Mouse (Mus musculus): ENCODE results near the gene Ints7.

Gene Ints7

GRCm38 (mm10) chr1:191585704-191586103 lies 10.3 kb downstream of the Ints7 start:
- DNase-seq: peak; percentile 17

GRCm38 (mm10) chr1:191587062-191587461 lies 11.6 kb downstream of the Ints7 start:
- no peak for DNase-seq

GRCm38 (mm10) chr1:191588749-191589148 lies 13.3 kb downstream of the Ints7 start:
- DNase-seq: no peak

DNA sequence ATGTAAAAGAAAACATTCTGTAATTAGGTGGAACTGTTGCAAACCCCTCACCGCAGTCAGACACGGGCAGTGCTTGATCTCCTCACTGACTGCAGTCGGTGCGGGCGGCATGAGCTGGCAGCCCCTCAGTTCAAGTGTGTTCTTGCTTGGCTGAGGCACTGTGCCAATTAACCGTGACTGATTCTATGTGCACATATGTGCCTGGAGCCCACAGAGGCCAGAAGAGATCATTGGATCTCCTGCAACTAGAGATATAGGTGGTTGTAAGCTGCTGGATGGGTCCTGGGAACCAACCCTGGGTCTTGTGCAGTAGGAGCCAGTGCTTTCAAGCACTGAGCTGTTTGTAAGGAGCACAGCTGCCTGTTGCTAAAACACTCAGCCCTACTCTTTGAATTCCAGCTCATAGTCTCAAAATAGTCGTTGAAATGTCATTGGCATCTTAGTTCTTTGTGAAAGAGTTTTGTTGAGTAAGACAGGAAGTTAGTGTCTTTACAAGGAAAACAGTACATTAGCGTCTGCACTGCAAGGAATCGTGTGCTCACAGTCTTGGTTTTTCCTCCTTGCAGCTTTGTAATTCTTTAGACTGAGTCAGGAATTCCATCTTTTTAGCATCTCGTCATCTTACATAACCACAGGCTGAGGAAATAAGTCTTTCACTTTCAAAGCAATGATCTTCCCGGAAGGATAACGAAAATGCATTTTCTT lies 16.7 kb downstream of the Ints7 start:
- DNase-seq: peak; percentile 31

- DNase-seq: no peak
These were observed 20.6 kb downstream of the Ints7 start for GRCm38 (mm10) chr1:191596076-191596475.

- no peak for DNase-seq
These were observed 23.8 kb downstream of the Ints7 start for GRCm38 (mm10) chr1:191599210-191599609.

- DNase-seq: peak; percentile 42
These were observed 29.3 kb downstream of the Ints7 start for GRCm38 (mm10) chr1:191604690-191605089.

DNA sequence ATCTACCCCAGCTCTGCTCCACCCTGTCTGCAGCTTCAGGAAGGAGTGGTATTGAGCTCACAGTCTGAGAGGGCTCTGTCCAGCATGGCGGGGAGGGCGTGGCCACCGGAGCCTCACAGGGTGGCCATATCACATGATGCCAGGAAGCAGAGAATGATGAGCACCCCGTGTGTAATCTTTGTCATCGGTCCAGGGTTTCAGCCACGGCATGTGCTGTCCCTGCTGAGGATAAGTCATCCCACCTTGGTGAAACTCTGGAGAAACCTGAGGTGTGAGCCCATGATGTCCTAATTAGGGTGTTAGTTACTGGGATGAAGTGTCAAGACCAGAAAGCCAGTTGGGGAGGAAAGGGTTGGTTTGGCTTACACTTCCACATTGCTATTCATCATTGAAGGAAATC lies 33.6 kb downstream of the Ints7 start:
- no peak for DNase-seq

DNA sequence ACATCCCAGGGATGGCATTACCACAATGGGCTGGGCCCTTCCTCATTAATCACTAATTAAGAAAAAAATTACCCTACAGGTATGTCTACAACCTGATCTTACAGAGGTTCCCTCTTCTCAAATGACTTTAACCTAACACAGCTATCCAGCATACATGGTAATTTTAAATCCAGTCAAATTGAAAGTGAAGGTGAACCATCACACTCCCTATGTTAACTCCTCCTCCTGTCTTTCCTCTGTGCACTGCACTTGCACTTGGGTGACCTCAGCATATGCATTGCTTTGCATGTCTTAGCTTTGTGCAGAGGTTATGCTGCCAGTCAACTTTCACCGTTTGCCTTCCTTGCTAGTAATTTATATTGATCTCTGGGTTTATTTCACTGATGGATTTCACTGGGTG lies 34.1 kb downstream of the Ints7 start:
- no peak for DNase-seq

DNA sequence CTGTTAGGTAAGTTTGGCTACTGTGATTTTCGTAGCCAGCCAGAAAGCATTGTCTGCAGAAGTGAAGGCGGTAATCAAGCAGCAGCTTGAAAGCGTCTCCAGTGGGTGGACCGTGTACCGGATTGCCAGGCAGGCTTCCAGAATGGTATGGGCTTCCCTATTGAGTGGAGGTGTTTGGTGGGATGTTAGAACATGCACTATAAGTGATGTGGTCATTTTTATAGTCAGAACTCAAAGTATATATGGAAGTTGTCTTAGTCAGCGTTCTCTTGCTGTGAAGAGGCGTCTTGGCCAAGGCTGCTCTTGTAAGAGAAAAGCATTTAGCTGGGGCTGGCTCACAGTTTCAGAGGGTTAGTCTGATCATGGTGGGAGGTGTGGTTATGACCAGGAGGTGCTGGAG lies 34.9 kb downstream of the Ints7 start:
- peak; percentile 83 for DNase-seq

DNA sequence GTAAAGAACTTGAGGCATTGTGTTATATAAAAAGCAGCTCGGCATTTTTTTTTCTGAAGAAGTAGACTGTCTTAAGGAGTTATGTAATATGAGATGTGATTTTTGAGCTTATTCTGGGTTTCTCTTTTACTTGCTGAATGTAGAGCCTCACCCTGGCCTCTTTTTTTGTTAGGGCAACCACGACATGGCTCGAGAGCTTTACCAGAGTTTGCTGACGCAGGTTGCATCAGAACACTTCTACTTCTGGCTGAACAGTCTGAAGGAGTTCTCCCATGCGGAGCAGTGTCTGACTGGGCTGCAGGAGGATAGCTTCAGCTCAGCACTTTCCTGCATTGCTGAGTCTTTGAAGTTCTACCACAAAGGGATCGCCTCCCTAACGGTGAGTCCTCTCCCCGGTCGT lies 36.2 kb downstream of the Ints7 start:
- peak; percentile 57 for DNase-seq

DNA sequence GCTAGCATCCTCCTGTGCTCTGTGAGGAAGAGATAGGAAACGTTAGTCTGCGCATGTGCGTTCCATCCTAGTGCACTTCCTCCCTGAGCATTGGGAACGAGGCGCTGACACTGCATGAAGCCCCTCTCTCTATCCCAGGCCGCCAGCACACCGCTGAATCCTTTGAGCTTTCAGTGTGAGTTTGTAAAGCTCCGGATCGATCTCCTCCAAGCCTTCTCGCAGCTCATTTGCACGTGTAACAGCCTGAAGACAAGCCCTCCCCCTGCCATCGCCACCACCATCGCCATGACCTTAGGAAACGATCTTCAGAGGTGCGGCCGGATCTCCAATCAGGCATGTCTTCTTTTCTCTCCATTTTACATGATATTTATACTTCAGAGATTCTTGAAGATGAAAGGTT lies 37.4 kb downstream of the Ints7 start:
- no peak for DNase-seq

DNA sequence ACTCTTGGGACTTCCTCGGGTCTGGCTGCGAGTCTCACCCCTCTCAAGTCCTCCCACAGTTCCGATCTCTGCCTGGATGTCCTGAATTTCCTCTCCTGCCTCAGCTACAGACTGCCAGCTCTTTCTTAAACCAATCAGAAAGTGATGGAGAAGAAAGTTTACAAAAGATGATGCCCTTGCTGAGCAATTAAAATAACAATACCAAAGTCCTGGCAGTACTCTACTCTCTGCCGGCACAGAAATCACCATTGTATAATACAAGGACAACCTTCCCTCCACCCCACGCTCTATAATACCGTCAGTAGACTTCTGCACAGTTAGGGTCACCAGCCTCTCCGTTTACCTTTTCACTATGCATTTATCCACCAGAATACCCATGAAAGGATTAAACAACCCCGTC lies 40.8 kb downstream of the Ints7 start:
- DNase-seq: no peak

DNA sequence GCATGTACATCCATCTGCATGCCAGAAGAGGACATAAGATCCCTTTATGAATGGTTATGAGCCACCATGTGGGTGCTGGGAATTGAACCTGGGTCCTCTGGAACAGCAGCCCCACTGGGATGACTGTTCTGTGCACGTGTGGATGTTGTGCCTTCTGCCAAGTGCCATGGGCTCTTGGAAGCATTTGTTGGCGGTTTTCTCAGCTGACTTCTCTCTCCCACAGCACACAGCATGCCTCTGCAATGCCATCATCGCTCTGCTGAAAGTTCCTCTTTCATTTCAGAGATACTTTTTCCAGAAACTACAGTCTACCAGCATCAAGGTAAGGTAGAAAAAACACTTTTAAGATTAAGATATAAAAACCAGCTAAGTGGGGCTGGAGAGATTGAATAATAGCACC lies 42.2 kb downstream of the Ints7 start:
- no peak for DNase-seq

DNA sequence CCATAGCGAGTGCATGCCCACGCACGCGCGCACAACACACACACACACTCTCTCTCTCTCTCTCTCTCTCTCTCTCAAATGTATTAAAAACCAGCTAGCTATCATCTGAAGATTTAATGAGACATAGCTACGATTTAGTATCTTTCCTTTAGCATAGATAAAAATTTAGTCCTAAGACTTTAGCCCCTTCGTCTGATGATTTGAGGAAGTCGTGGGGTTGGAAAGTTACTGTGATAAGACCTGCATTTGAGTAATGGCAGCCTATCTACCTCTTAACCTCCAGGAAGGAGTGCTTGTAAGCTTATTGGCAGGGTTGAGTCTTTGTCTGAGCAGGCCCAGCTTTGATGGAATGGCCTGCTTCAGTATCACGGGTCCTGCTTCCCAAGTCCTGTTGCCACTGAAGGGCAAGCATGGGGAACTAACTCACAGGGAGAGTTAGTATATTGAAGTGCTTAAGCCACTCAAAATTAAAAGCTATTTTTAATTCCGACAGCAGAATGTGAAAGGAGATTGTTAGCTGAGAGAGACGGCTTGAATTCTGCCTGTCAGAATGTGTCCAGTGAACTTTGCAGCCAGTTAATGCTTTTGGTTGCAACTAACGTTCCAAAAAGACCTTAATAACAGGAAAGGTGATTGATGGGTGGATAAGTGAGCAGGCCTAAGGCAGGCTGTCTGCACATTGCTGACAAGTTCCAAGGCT lies 42.8 kb downstream of the Ints7 start:
- DNase-seq: no peak

GRCm38 (mm10) chr1:191621096-191621495 lies 45.7 kb downstream of the Ints7 start:
- DNase-seq: no peak

GRCm38 (mm10) chr1:191622801-191623200 lies 47.4 kb downstream of the Ints7 start:
- DNase-seq: peak; percentile 54

DNA sequence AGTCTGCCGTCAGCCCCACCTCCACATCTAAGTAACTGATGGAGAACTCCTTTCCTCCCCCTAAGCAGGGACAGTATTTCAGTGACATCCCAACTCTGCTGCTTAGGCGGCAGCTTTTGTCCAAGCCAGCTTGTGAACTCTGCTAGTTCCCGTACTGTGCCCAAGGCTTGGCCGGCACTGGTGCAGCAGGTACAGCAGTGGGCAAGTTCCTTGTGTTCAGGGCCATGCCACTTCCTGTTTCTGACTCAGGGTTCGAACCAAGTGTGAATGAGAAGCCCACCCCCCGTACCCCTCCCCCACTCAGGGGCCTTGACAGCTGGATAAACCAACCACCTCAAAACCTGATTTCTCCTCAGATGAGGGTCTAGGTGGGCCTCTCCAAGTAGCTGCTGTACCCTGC lies 49.1 kb downstream of the Ints7 start:
- no peak for DNase-seq

- DNase-seq: no peak
These were observed 49.6 kb downstream of the Ints7 start for GRCm38 (mm10) chr1:191625026-191625425.

- DNase-seq: no peak
These were observed 50.2 kb downstream of the Ints7 start for GRCm38 (mm10) chr1:191625620-191626019.

GRCm38 (mm10) chr1:191628457-191629169 lies 53.2 kb downstream of the Ints7 start:
- no peak for DNase-seq

DNA sequence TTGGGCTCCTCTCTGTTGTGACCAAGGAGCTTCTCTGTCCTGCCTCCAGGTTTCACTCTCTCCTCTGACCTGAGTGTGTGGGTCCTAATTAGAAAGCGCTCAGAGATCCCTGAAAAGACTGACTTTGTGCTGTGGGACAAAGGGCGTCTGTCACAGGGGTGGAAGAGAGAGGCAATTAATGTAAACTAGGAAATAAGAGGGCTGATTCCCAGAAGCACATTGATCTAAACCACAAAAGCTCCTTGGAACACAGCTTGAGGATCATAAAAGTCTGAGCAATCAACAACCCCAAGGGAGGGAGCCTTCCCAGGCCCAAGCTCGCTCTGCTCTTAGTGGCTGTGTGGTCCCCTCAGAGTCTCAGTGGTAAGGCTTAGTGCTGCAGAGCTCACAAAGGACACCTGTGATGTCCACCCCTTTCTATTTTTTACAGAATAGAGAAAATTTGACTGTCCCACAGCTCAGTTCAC lies 53.8 kb downstream of the Ints7 start:
- DNase-seq: no peak

DNA sequence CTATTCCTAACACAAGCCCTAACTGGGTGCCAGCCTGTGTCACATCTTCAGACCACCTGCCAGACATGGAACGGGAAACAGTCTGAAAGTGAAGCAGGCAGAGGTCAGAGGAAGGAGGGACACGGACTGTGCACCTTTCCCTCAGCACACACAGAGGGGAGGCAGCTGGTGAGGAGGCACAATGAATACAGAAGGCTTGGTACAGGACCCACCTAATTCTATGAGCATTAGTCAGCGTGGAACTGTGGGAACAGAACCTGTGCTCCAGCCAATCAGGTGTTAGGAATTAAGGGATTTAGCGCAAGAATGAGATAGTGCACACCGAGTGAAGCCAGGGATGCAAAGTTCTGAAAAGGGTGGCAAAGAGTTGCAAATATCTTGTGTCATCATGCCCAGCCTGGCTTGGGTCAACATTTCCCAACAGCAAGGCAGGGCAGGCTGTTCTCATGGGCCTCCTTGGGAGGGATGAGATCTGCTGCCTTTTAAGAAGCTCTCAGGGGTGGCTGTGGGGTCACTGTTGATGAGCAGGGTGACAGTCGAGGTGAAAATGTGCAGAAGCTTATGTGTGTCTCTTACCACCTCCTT lies 57.2 kb downstream of the Ints7 start:
- no peak for DNase-seq

- no peak for DNase-seq
These were observed 58.7 kb downstream of the Ints7 start for GRCm38 (mm10) chr1:191634116-191634515.

All from right cerebral cortex, adult 18-20 months (tissue).